Mouse (Mus musculus): ENCODE measurements at regions not wholly inside any gene's neighbourhood (a gene's known extent, or its start where the extent isn't known, plus 50 kb on each side); places are given as distances from the start of the nearest gene placed in this dataset.

DNA sequence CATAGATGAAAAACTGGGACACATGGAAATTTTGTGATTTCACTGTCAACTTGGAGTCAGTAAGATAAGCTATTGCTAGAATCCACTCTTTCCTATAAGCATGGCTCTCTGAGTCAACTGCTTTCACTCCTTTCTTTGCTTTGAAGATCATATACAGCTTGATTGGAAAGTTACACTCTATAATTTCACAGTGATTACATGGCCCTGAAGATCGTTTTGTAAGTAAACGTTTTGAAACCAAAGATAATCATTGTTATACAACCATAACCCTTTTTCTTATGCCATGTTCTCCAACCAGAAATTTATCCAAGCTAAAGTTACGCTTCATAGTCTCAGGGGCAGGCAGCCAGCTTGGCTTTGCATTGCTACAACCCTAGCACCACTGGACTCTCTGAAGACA lies 322.1 kb upstream of the N6amt1 start:
- TF ChIP-seq POLR2A (IDR thresholded peaks at IDR 0.05; ENCODE audit: low read depth, low read length): no peak
- TF ChIP-seq CTCF (IDR thresholded peaks at IDR 0.05; ENCODE audit: extremely low read depth, insufficient read depth, insufficient read length, insufficient replicate concordance): no peak

All from spleen, adult 2 months (tissue).